Mouse (Mus musculus): ENCODE measurements around the gene Rpl27a.

The Rpl27a gene

GRCm38 (mm10) chr7:109563775-109564362 is 44.9 kb downstream of the Rpl27a start:
- DNase-seq (ENCODE audit: low spot score in 2 of 2), result no peak

- no peak for DNase-seq (ENCODE audit: low spot score in 2 of 2)
These were observed 47.4 kb downstream of the Rpl27a start for GRCm38 (mm10) chr7:109566327-109566726.

- no peak for DNase-seq (ENCODE audit: low spot score in 2 of 2)
These were observed 48.2 kb downstream of the Rpl27a start for GRCm38 (mm10) chr7:109566841-109567768.

GRCm38 (mm10) chr7:109568391-109568892 is 49.5 kb downstream of the Rpl27a start:
- DNase-seq (ENCODE audit: low spot score in 2 of 2), result no peak
